Mouse (Mus musculus) adrenal gland, postnatal 4 days (tissue): Measurements from ENCODE around the gene Tbc1d12. TPM values are rescaled to one million over a fixed set of nuclear protein-coding genes. Genes with fewer than 3 reads are reported as not detected.
"Not testable (repeated sequence)": the region's sequence is repeated elsewhere in the genome, so short reads cannot be mapped to it uniquely, and the experiment has no call there.

Experiments
- DNase-seq, 2 experiments: peaks; one replicate each; pipeline ENCODE4 v3.0.0; 2021 to 2022; ENCODE audit warnings: low spot score in 2 of 2, mixed read lengths in 2 of 2
- long read RNA-seq, 2 experiments: library from polyadenylated mRNA; stranded (forward); transcript quantifications; one replicate each; pipeline ENCODE4 v2.0.0; 2021
- total RNA-seq, 2 experiments: library from RNA; stranded (reverse); gene quantifications; 2 replicates each; pipeline ENCODE4 v1.2.3; 2021

The Tbc1d12 gene
- total RNA-seq: 1 to 10 TPM; 9.5 to 9.8 TPM
- long read RNA-seq, experiment 1, full-length matches to known transcripts: 2 of 3 reads
- long read RNA-seq, experiment 1, partial matches to known transcripts: 0 of 3 reads
- long read RNA-seq, experiment 1, other reads (novel, unspliced or antisense): 1 of 3 reads
- long read RNA-seq, experiment 2, full-length matches to known transcripts: 11 of 27 reads
- long read RNA-seq, experiment 2, partial matches to known transcripts: 11 of 27 reads
- long read RNA-seq, experiment 2, other reads (novel, unspliced or antisense): 5 of 27 reads

DNA sequence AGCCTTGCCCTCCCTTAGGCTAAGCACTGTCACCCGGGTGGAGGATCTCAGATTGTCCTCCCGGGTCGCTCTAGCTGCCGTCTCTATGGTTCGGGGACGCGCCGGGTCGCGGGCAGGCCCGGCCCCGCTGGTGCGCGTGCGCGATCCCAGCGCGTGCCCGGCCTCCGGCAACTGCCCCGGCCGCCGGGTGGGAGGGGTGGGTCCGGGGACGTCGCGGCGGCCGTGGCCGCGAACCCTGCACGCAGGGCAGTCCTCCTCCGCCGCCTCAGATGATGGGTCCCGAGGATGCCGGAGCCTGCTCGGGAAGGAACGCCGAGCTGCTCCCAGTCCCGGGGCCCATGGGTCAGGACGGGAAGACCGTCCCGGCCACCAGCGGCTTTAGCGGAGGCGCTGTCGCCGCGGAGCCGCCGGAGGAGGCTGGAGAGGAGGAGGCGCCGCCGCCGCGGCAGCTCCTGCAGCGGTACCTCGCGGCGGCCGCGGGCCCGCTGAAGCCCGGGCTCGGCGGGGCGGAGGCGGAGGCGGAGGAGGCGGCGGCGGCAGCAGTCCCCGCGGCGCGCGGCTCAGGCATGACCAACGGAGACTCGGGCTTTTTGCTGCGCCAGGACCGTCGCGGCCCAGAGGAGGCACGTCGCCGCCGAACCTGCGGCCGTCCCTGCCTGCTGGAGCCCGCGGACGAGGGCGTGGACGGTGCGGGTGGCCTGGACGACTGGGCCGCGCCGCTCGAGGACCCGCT lies at the start of gene Tbc1d12:
Tbc1d12 (plus strand) TSS at position 142 of the 733 bp plus-strand sequence.
- peak; percentile 80 to 92 for DNase-seq

DNA sequence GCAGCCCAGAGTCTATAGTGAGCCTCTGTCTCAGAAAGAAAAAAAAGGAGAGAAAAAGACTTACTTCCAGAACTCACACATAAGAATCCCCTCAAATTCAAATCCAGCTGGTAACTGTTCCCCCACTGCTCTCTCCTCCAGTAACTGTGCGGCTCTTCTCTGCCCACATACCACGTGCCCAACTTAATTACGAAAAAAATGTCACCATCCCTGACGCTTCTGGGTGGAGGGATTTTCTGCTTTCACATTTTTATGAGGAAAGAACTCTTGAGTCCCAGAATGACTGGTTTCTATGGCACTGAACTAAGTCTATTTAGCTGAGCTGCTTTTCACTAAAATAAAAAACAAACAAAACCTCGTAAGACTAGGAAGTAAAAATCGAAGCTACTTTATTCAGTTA lies 48.6 kb upstream of the Tbc1d12 start:
- no peak for DNase-seq

DNA sequence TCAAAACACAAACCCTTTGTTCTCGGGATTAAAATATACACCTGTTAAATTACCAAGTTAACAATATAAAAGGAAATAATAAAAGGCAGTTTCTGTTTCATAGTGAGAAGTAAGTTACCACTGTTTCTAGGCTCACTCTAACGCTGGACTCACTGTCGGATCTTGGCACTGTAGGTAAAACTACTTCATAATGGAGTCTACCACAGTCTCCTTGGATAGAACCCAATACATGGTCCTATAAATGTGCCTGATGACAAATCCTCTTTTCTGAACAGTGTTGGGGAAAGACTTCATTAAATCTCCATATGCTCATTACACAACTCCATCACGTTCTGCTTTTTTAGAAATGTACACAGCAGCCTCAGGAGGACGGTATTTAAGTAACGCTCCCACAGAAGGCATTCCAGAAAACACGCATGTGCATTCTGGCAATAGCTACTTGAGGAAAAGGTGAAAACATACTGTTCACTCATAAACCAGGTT lies 42.8 kb upstream of the Tbc1d12 start:
- DNase-seq: no peak

- DNase-seq: no peak
Measured at GRCm38 (mm10) chr19:38796546-38796945, 39.8 kb upstream of the Tbc1d12 start.

GRCm38 (mm10) chr19:38798291-38798690 lies 38.1 kb upstream of the Tbc1d12 start:
- DNase-seq: no peak

DNA sequence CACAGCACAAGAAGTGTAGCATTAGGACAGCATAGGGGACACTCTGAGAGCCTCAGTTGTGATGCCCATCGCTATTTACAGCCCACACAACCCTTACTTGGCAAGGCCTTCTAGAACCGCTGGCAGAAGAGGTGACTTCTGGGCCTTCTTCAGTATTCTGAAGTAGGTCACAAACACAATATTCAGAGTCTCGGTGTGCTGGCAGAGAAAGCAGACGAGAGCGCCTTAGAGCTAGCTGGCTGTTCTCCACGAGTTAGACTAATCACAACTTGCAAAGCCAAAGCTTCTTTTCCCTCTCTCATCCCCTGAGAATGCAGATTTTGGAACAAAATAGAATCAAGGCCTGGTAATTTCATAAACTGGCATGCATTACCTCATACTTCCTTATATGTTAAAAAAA lies 37.6 kb upstream of the Tbc1d12 start:
- DNase-seq: no peak

- DNase-seq: no peak
Measured at GRCm38 (mm10) chr19:38818191-38818590, 18.2 kb upstream of the Tbc1d12 start.

- DNase-seq: peak; percentile 93 to 95
Measured at GRCm38 (mm10) chr19:38818766-38819426, 17.5 kb upstream of the Tbc1d12 start, which contains the start of gene Noc3l. Noc3l (minus strand) TSS chr19:38819237.

- no peak for DNase-seq
Measured at GRCm38 (mm10) chr19:38819427-38819802, 17.0 kb upstream of the Tbc1d12 start.

GRCm38 (mm10) chr19:38820186-38820804 lies 16.1 kb upstream of the Tbc1d12 start:
- DNase-seq: no peak

- DNase-seq: no peak
Measured at GRCm38 (mm10) chr19:38833224-38833623, 3.2 kb upstream of the Tbc1d12 start.

DNA sequence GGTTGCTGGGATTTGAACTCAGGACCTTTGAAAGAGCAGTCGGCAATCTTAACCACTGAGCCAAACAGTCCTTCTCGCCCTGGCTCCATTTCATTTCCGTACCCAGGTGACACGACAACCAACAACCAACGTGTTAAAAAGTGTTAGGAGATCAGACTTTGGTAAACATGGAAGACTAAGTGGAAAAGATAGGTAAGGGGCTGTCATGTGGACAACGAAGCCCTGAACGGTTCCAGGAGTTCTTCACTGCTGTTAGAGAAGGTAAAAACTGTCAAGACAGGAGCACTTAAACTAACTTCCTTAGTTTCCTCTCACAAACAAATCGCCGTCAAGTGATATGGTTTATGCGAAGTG lies 318 bp upstream of the Tbc1d12 start:
- no peak for DNase-seq

GRCm38 (mm10) chr19:38837171-38837641 lies 827 bp downstream of the Tbc1d12 start:
- DNase-seq: peak; percentile 18 to 25

- DNase-seq: no peak
Measured at GRCm38 (mm10) chr19:38844817-38845216, 8.4 kb downstream of the Tbc1d12 start.

GRCm38 (mm10) chr19:38846373-38846772 lies 10.0 kb downstream of the Tbc1d12 start:
- DNase-seq: no peak

GRCm38 (mm10) chr19:38858224-38858623 lies 21.8 kb downstream of the Tbc1d12 start:
- no peak for DNase-seq

DNA sequence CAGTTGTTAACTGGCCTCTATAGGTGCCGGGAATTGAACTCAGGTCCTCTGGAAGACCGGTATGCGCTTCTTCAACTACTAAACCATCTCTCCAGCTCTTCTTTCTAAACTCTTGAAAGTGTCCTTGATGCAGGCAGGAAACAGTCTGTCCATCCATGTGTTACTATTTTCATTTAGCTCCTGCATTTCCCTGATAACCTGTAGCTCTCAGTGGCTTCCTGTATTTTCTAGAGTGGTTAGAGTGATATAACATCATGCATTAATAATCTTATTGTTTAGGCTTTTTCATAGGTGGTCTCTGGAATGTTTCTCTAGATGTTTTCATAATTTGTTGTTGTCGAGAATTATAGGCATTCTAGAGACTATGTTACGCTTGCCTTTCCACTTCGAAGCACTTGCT lies 26.1 kb downstream of the Tbc1d12 start:
- no peak for DNase-seq

- DNase-seq: not testable (repeated sequence)
Measured at GRCm38 (mm10) chr19:38874825-38875224, 38.4 kb downstream of the Tbc1d12 start.

GRCm38 (mm10) chr19:38880300-38880699 lies 43.9 kb downstream of the Tbc1d12 start:
- no peak for DNase-seq

GRCm38 (mm10) chr19:38901146-38902135 lies 65.1 kb downstream of the Tbc1d12 start:
- no peak for DNase-seq
